22 mouse cellular contexts compared by ENCODE assay signal in the genomic region with DNA sequence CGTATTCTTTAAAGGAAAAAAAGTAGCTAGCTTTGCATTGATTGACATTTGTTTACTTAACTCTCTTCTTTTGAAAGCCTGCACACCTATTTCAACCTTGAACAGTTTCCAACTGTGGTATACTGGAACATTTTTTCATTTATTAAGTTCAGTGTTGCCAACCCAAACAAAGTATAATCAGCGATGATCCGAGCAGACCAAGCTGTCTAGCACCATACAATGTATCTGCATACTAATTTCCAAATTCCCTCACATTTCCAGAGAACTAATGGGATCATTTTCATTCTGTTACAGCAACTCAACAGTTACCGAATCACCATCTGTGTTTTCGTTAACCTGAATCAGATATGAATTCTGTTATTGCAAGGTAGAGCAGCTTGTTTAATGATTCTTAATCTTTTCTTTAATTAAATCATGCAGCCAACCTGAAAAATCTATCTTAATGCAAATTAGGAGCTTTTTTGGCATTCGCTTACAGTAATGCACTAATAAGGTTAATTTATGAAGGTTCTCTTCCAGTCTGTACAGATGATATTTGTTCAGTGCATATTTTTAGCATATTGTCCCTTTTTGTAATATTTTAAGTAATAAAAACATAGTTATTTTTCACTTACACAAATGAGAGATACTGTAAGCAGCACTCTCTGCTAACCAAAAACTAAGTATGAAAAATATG.
"Had no signal": no experiment of that assay in that cellular context is flagged by ENCODE, and none has a peak within 500 bp of the region (broad histone marks: within the 10 kb centered on the region; RNA-seq: fewer than 3 reads in every experiment).

No protein-coding gene starts in this region.

- H3K27ac ChIP-seq: kidney, embryonic 15.5 days; left cerebral cortex, adult 2 months; liver, embryonic 15.5 days; lung, embryonic 15.5 days; midbrain, embryonic 12.5 days; neural tube, embryonic 12.5 days; neural tube, embryonic 15.5 days; stomach, postnatal 0 days had no signal

- H3K9me3 ChIP-seq: kidney, embryonic 15.5 days; liver, embryonic 15.5 days; lung, embryonic 15.5 days; midbrain, embryonic 12.5 days; neural tube, embryonic 12.5 days; neural tube, embryonic 15.5 days had no signal

- H3K4me1 ChIP-seq: kidney, embryonic 15.5 days; liver, embryonic 15.5 days; lung, embryonic 15.5 days; midbrain, embryonic 12.5 days; neural tube, embryonic 12.5 days; neural tube, embryonic 15.5 days had no signal

- H3K4me3 ChIP-seq: kidney, embryonic 15.5 days; left cerebral cortex, adult 2 months; liver, embryonic 15.5 days; lung, embryonic 15.5 days; midbrain, embryonic 12.5 days; neural tube, embryonic 12.5 days; neural tube, embryonic 15.5 days had no signal

- H3K36me3 ChIP-seq: kidney, embryonic 15.5 days; liver, embryonic 15.5 days; lung, embryonic 15.5 days; midbrain, embryonic 12.5 days; neural tube, embryonic 12.5 days; neural tube, embryonic 15.5 days had no signal

- H3K4me2 ChIP-seq: kidney, embryonic 15.5 days; liver, embryonic 11.5 days; liver, embryonic 15.5 days; lung, embryonic 15.5 days; midbrain, embryonic 12.5 days; neural tube, embryonic 12.5 days; neural tube, embryonic 15.5 days had no signal

- DNase-seq: kidney, adult 8-10 months; kidney, postnatal 10 days; kidney, postnatal 36 days; layer of hippocampus, postnatal 36 days; lung, adult 18-20 months; lung, postnatal 10 days; lung, postnatal 36 days; right cerebral cortex, adult 18-20 months; right cerebral cortex, postnatal 14 days; right cerebral cortex, postnatal 4 days; thymus, adult 2 months; thymus, postnatal 14 days; thymus, postnatal 4 days had no signal

- H3K9ac ChIP-seq: kidney, embryonic 15.5 days; liver, embryonic 15.5 days; lung, embryonic 15.5 days; midbrain, embryonic 12.5 days; neural tube, embryonic 12.5 days; neural tube, embryonic 15.5 days had no signal

- H3K27me3 ChIP-seq: kidney, embryonic 15.5 days; liver, embryonic 15.5 days; lung, embryonic 15.5 days; midbrain, embryonic 12.5 days; neural tube, embryonic 12.5 days; neural tube, embryonic 15.5 days had no signal
